Mouse (Mus musculus) CD4-positive, CD25-positive, alpha-beta regulatory T cell, adult 2 months (primary cell): ENCODE results near the gene Epb41l5.

Experiments
- DNase-seq: peaks from one replicate; pipeline ENCODE4 v3.0.0-alpha.2; 2012; ENCODE audit warnings: low read depth, low spot score

The Epb41l5 gene

DNA sequence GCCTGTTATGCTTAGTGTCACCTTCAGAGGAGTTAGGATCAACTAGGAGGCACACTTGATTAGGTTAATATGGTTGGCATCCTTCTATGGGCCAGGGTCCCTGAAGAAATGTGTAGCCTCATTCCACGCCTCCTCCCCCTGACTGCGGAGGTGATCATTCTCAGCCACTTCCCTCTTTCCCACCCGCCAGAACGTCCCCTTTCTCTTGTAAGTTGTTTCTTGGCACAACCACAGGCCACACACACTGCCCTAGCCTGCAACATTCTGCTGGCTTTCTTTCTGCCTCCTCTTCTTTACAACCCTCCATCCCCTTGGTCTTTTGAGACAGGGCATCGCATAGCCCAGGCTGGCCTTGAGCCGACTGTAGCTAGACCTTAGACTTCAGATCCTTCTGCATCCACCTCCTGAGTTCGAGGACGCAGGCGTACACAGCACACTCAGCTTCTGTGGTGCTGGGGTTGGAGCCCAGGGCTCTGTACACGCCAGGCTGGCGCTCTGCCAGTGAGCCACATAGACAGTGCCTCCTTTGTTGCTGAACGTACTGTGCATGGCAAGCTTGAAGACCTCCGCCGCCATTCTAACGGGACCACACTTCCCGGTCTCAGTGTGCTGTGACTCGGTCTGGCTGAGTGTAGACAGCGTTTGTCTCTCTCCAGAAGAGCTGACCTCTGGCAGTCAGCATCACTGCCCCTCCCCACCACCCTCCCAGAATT is 115.6 kb downstream of the Epb41l5 start:
- DNase-seq, result no peak

DNA sequence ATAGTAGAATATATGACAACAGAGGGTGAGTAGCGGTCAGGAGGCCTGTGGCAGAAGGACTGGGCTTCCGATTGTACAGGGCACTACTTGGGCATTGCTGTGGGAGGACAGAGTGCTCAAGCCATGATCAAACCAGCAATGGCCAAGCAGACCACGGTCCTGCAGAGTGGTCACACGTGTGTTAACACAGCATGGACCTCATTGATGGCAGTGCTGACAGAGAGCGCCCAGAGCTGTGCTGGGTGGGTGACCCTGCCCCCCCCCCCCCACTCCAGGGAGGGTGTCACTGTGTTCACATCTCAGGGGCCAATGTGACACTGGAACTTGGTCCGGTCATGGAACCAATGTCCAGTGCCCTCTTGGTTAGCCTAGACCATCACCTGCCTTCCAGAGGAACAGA is 116.6 kb downstream of the Epb41l5 start:
- no peak for DNase-seq

DNA sequence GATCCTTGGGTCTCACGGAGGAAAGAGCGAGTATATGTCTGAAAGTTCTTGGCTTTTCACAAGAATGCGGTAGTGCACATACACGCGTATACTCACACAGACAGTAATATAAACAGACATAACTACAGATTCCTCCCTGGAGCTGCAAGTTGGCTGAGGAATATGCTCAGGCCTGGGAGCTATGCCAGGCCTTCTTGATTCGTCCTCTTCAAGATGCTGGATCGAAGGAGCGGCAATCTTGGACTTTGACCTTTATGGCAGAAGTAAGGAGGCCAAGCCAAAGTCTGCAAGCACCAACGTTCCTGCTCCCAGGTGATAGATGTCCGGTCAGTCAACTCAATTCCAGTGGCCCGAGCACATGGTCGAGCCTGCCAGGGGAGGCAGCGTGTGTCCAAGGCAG is 117.9 kb downstream of the Epb41l5 start:
- no peak for DNase-seq

DNA sequence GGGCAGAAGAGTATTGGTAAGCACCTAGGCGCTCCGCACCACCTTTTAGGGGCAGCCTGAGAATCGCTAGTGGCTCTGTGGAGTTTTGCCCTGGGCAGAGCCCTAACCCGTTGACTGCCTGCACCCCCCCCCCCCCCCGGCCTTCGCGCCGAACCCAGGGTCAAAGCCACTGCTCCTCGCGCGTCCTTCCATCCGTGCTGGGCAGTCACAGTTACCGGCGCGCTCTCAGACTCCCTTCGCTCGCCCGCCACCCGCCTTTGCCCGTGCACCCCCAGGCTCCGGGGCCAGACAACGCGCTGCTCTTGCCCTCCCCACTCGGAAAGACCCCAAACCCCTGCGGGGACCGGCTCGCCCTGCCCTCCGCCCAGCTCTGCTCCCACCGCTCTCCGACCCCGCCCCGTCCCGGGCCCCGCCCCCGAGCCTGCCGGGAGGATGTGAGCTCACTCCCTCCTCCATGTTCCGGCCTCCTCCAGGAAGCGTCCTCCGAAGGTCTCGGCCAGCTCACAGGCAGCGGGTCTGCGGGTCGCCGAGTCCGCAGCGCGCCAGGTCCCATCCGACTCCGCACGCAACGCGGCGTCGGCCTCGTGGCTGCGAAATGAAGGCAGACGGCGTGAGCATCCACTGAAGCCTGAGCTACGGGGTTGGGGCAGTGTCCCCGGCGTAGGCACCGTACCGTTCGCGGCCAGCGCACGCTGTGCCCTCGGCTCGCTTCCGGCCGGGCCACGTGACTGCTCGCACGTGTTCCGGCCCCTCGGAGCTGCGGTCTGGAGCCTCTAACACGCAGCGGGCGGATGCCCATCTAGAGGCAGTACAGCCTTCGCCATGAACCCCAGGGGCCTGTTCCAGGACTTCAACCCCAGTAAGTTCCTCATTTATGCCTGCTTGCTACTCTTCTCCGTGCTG is 122.9 kb downstream of the Epb41l5 start, which contains the start of gene Tmem185b:
TSS of gene Tmem185b (plus strand) at position 472 of the 903 bp plus-strand sequence.
- DNase-seq, result peak; percentile 87

DNA sequence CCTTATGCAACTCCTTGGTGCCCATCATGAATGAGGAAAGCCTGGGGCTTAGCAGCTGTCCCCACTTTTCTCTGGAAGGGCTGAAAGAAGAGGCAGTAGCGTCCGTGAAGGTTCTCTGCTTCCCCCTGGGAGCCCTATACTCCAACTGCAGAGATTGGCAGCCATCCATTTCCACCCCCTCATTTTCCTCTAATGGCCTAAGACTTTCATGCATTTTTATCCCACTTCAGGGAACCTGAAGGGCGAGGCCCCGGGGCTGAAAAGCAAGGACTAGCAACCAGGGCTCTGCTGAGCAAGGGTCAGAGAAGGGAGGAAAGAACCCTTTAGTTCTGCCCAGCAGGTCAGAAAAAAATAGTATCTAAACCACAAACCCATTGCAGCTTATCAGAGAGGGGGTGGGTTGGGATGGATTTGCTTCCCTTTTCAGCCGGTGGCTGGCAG is 123.8 kb downstream of the Epb41l5 start:
- no peak for DNase-seq

DNA sequence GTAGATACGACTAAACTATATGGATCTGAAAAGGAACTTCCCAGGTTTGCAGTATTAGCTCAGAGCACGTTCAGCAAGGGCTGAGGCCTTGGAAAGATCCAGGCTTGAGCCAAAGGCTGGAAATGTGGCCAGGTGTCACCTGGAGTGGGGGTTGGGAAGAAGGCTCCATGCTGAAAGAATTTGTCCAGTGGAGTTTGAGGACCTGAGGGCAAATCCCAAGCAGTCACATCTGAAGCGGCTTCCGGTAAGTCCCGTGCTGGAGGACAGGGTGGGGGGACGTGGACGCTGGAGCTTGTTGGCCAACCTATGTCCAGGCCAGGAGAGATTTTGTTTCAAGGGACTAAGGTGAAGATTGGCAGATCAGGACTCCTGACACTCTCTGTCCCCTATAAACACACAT is 125.0 kb downstream of the Epb41l5 start:
- DNase-seq, result no peak

DNA sequence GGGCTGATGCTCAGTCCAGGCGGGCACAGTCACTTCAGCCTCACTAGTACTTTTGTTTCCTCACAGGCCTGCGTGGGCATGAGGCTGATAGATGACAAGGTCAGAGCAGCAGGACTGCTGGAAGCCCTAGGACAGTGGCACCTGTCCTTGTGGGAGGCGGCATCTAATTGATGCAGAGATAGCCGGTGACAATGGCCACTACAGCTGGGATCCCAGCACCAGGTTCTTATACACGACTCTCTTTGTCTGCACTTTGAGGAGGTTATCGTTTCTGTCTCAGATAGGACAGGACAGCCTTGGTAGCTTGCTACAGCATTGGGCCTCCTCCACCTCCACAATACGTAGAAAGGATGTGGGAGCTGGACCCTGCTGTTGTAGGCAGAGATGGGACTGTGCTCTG is 125.4 kb downstream of the Epb41l5 start:
- DNase-seq, result no peak

DNA sequence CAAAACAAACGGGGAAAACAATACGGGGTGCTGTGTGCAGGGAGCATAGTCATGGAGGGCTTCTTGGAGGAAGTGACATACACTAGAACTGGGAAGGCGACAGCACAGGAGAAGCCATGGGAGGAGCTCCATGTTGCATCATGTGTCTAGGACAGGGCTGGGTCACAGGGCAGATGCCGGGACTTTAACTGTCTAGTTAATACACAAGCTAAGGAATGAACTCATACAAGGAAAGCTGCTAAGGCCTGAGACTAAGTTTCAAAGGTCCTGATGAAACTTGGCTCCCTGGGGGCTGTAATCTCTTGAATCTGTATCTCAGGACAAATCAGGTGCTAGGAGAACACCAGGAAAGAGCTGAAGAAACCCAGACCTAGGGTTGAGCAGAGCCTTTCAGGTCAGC is 126.1 kb downstream of the Epb41l5 start:
- no peak for DNase-seq

DNA sequence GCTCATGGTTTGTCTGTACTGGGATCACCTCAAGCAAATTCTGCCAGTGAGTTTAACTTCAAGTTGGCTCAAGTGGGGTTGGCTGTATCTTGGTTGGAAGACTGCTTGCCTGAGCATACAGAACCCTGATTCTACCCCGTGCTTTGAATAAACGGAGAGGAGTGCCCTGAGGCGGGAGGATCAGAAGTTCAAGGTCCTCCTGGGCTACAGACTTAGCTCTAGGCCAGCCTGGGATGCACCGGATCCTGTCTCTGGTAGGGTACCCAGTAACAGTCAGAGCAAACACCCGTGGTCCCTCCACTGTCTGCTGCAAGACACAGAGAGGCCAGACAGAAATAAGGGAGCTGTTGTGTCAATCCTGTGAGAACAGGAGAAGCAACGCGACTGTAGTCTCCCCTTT is 127.1 kb downstream of the Epb41l5 start:
- no peak for DNase-seq

DNA sequence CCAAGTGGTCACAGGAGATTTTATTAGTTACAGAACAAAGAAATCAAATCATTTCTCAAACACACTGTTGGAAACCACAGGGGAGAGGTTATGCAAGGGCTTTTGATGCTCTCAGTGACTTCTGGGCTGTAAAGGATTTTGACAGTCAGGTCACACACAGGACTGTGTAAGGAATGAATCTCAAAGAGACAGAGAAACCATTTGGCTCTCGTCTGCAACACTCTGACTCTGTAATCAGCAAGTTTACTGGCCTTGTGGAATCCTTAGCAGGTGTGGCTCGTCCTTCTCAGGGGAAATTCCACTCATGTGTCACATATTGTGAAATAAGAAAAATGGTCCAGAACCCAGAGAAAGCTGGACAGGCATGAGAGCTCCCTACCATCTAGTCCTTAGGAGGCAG is 127.8 kb downstream of the Epb41l5 start:
- no peak for DNase-seq

DNA sequence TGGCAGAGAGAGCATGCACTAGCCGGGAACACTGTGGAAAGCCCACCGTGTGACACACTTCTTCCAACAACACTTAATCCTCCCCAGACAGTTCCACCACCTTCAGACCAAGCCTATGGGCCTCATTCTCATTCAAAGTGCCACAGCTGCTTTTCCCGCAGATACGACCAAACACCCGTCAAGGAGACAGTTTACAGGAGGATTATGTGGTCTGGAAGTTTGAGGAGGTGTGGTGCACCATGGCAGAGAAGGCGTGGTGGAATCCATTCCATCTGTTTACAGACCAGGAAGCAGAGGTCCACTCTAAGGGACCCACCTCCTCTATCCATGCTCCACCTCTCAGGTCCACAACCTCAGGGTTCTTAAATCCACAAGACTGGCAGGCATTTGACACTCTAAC is 129.5 kb downstream of the Epb41l5 start:
- no peak for DNase-seq

DNA sequence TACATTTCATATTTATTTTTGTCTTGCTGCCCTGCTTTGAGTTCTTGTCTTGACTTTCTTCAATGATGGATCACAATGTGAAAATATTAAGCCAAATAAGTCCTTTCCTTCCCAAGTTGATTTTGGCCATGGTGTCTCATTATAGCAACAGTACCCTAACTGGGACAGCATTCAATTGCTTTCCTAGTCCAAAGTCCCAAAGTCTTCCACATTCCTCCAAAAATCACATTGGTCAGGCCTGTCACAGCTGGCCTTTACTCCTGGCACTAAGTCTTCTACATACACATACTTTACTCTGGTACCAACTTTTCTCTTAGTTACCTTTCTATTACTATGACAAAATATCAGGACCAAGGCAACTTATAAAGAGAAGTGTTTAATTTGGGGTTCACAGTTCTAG is 130.0 kb downstream of the Epb41l5 start:
- no peak for DNase-seq

DNA sequence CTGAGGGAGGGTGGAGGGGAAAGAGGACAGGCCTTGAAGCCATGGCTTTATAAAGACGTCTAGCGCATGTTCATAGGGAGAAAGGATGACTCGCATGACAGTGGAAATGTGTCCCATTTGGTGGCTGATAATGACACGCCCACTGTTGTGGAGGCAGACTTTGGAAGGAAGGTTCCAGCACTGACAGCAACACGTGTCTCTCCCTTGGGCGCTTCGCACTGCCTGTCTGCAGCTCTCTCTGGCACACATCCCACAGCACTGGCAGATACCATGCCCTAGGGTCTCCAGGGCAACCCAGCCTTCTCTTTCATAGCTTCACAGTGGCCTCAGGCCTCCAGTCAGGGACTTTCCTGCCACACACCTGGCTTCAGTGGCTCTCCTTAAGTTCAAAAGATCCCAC is 130.7 kb downstream of the Epb41l5 start:
- no peak for DNase-seq

DNA sequence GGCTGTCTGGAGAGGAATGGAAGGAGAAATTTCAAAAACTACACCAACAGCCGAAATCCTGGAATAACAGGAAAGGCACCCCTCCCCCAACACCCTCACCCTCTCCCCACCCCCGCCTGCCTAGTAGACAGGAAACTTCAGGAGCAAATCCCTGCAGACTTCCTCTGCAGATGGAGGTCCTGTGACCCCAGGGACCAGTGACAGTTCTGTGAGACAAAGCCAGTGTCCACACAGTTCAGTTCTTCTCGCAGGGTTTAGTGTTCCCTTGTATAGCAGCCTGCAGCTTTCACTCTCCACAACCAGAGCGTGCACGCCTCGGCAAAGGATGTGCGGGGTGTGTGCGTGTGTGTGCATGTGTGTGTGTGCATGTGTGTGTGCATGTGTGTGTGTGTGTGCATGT is 137.9 kb downstream of the Epb41l5 start:
- DNase-seq, result no peak

DNA sequence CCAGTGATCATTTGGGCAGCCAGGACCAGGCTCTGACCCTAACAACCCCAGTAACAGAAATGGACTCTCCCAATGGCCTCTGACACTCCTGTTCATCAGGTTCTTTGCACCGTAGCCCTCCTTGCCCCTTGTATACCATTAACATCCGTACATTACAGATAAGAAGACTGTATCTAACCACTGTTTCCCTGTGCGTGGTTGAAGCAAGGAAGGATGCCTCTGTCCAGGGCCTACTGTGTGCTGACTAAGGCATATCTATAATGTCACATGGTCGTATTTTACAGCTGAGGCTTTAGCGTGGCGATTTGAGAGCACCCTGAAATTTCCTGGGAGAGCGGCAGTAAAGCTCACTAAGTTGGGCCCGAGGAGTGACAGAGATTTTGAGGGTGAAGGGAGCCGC is 138.4 kb downstream of the Epb41l5 start:
- DNase-seq, result no peak

DNA sequence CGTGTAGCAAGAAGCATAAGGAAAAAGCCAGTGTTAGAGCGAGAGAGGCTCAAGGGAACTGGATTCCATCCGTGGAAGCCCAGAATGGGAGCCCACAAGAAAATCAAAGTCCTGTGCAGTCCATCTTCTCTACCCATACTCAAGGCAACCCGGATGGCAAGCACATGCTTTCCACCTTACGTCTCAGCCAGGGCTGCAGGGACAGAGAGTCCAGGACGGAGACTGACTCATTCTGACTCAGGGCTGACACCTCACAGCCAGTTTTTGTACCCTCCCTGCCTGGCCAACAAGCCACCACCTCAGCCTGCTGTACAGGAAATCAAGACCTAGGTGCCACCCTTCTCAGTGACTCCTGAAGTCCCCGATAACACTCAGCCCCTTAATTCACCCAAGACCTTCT is 139.3 kb downstream of the Epb41l5 start:
- no peak for DNase-seq

DNA sequence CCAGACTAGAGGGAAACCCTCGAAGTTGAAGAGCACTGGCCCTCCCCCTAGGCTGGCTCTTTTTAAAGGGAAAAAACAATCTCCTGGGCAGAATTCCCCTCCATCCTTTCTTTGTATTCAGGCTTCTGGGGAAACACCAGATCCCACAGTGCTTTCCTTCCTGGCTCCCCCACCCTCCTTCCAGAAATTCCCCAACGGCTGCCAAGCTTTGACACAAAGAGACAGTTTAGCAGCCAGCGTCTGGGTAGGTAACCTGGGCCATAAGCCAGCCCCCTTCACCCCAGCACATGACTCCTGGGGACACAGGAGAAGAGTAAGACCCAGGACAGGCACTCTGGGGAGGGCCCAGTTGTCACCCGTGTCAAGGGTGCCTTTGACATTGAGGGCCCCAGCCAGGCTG is 140.3 kb downstream of the Epb41l5 start:
- DNase-seq, result no peak

DNA sequence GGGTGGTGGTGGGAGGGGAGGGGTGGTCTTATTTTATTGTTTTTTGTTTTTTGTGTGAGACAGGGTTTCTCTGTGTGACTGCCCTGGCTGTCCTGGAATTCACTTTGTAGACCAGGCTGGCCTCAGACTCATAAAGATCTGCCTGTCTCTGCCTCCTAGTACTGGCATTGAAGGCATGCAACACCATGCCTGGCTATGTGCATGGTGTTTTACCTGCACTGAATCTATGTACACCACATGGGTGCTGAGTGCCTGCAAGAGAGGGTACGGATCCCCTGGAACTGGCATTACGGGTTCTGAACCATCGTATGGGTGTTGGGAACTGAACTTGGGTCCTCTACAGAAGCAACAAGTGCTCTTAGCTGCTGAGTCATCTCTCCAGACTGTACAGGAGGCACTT is 142.8 kb downstream of the Epb41l5 start:
- no peak for DNase-seq

DNA sequence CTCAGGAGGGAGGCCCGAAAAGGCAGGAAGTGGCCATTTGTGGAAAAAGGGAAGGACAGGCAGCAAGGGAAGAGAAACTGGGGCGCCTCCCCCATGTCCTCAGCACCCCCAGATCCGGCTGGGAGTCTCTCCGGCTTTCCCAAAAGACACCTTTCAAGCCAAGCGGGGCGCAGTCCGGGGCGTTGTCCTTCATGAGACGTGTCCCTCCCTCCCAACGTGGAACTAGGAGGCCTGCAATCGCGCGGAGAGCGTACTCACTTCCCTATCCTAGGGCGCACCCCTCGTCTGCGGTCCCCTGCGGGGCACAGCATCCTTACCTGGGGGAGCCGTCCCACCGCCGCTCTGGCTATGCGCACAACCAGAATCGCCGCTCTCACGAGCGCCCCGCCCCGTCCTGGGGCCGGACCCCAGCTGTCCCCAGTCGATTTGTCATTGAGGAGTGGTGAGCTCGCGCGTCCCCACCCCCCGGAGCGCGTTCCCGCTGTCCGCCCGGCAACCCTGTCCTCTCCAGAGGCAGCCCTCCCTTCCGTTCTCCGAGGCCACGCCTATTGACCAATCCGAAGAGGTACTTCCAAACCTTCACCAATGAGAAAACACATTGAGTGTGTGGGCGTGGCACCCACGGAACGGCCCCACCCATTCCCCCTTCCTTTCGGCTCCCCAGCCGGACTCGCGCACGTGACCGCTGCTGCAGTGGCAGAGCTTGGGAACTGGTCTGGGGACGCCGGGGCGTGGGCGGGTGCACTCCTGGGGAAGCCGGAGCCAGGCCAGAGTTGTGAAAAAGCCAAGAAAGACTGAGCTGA is 144.3 kb downstream of the Epb41l5 start, which contains the start of gene Ralb:
TSS of gene Ralb (minus strand) at position 535 of the 803 bp plus-strand sequence.
- DNase-seq, result peak; percentile 94

DNA sequence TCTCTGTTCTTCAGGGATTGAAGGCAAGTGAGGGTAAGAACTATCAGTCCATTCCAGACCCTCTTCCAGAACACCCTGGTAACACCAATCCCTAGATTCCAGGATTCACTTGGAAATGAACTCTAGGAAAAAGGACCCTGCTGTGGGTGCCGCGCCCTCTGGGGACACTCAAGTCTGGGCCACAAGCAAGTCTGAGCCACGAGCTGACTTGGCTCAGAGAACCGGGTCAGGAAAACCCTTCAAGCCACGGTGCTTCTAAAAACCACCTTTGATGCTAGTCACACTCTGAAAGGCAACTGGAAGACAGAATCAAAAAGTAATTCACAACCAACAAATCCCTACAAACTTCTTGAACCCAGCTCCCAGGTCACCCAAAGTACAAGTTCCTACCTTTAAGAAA is 145.0 kb downstream of the Epb41l5 start:
- DNase-seq, result peak; percentile 22

DNA sequence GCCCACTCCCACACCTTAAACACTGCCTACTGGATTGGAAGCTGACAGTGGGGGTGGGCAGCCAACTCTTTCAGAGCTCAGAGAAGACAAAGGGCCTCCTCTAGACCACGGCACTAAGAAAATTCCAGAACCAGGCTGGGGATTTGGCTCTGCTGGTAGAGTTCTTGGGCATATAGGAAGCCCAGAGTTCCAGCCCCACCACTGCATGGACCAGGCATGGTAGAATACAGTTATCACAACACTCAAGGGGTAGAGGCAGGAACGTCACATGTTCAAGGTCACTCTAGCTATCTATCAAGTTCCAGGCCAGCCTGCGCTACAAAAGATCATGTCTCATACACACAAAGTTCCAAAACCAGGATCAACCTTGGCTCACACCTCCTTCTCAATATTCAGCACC is 145.6 kb downstream of the Epb41l5 start:
- no peak for DNase-seq

DNA sequence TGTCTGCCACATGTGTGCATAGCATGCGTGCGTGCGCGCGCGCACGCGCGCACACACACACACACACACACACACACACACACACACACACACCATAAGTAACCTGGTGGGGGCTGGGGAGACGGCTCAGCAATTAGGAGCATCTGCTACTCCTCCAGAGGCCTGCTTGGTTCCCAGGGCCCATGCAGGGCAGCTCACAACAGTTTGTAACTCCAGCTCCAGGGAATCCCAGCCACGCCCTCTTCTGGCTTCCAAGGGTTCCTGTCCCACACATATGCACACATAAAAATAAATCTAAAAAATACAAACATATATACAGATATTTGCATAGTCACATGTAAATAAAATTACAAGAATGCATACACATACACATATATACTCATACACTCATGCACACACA is 146.1 kb downstream of the Epb41l5 start:
- DNase-seq, result no peak
